Mouse (Mus musculus): Measurements from ENCODE around the gene Tcirg1.

DNA sequence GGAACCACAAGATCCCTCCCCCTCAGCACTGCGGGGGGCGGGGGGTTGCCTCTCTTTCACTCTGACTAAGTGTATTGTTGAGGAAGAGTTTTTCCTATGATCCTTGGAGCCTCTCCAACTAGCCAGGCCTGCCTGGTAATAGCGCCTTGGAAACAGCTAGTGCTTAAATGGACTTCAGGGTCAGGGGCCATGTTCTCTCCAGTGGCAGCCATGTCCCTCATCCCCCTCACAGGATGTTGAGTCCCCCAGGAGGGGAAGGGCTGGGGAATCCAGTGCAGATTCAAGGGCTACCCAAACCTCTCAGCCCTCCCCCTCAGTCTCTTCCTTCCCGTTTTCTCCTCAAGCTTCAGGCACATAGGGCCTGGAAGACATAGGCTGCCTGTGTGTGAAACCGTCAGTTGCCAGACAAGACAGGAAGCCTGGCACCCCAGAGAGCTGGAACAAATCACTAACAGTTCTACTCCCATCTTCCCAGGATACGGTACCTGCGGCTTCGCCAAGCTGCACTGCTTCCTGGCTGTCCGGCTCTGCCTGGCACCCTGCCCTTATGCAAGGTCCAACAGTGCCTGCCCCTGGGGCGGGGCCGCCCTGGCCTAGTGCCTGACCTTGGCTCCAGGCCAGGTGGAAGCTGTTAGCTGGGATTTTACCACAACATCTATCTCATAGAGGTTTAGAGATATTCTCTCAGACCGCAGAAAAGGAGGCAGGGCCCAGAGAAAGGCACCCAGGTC lies 22.4 kb upstream of the Tcirg1 start, which contains the start of gene Aldh3b1:
- TF ChIP-seq POLR2A (IDR thresholded peaks at IDR 0.05; ENCODE audit: borderline replicate concordance, insufficient read depth, low read length) (no peak), CTCF (IDR thresholded peaks at IDR 0.05; ENCODE audit: borderline replicate concordance, insufficient read depth, low read depth, low read length) (no peak)
